Mouse (Mus musculus): ENCODE results near the gene Arhgap22. TPM values are rescaled to one million over a fixed set of nuclear protein-coding genes. Genes with fewer than 3 reads are reported as not detected.

The Arhgap22 gene
- total RNA-seq, 2 experiments from 2014 or later: 0.35 to 1.4 TPM

- no peak for ATAC-seq (replicated peaks; ENCODE audit: poor library complexity)
These were observed 51.0 kb downstream of the Arhgap22 start for GRCm38 (mm10) chr14:33264795-33265194.

- ATAC-seq (replicated peaks; ENCODE audit: poor library complexity): 0 out of 2 replicates have a peak, but pooled peaks have one; percentile 64
These were observed 62.4 kb downstream of the Arhgap22 start for GRCm38 (mm10) chr14:33276240-33276639.

GRCm38 (mm10) chr14:33278374-33278773, 64.5 kb downstream of the Arhgap22 start:
- ATAC-seq (replicated peaks; ENCODE audit: poor library complexity): no peak

- no peak for ATAC-seq (replicated peaks; ENCODE audit: poor library complexity)
These were observed 67.1 kb downstream of the Arhgap22 start for GRCm38 (mm10) chr14:33280921-33281320.

GRCm38 (mm10) chr14:33282447-33282846, 68.6 kb downstream of the Arhgap22 start:
- ATAC-seq (replicated peaks; ENCODE audit: poor library complexity): no peak

- no peak for ATAC-seq (replicated peaks; ENCODE audit: poor library complexity)
These were observed 74.1 kb downstream of the Arhgap22 start for GRCm38 (mm10) chr14:33287920-33288319.

- ATAC-seq (replicated peaks; ENCODE audit: poor library complexity): no peak
These were observed 76.2 kb downstream of the Arhgap22 start for GRCm38 (mm10) chr14:33290038-33290437.

- ATAC-seq (replicated peaks; ENCODE audit: poor library complexity): peak; percentile 71
These were observed 80.7 kb downstream of the Arhgap22 start for GRCm38 (mm10) chr14:33294488-33294887.

GRCm38 (mm10) chr14:33296698-33297341, 83.0 kb downstream of the Arhgap22 start:
- no peak for ATAC-seq (replicated peaks; ENCODE audit: poor library complexity)

- no peak for ATAC-seq (replicated peaks; ENCODE audit: poor library complexity)
These were observed 86.8 kb downstream of the Arhgap22 start for GRCm38 (mm10) chr14:33300591-33300990.

GRCm38 (mm10) chr14:33303348-33303819, 89.6 kb downstream of the Arhgap22 start:
- peak; percentile 94 for ATAC-seq (replicated peaks; ENCODE audit: poor library complexity)

- ATAC-seq (replicated peaks; ENCODE audit: poor library complexity): no peak
These were observed 91.9 kb downstream of the Arhgap22 start for GRCm38 (mm10) chr14:33305645-33306281.

GRCm38 (mm10) chr14:33310719-33311118, 96.9 kb downstream of the Arhgap22 start:
- ATAC-seq (replicated peaks; ENCODE audit: poor library complexity): no peak

- ATAC-seq (replicated peaks; ENCODE audit: poor library complexity): no peak
These were observed 98.5 kb downstream of the Arhgap22 start for GRCm38 (mm10) chr14:33312309-33312708.

- ATAC-seq (replicated peaks; ENCODE audit: poor library complexity): peak; percentile 85
These were observed 99.8 kb downstream of the Arhgap22 start for GRCm38 (mm10) chr14:33313624-33314023.

GRCm38 (mm10) chr14:33314160-33314559, 100.3 kb downstream of the Arhgap22 start:
- no peak for ATAC-seq (replicated peaks; ENCODE audit: poor library complexity)

- ATAC-seq (replicated peaks; ENCODE audit: poor library complexity): no peak
These were observed 101.3 kb downstream of the Arhgap22 start for GRCm38 (mm10) chr14:33315111-33315510.

GRCm38 (mm10) chr14:33315771-33316170, 101.9 kb downstream of the Arhgap22 start:
- ATAC-seq (replicated peaks; ENCODE audit: poor library complexity): 0 out of 2 replicates have a peak, but pooled peaks have one; percentile 21

GRCm38 (mm10) chr14:33317946-33318345, 104.1 kb downstream of the Arhgap22 start:
- no peak for ATAC-seq (replicated peaks; ENCODE audit: poor library complexity)

GRCm38 (mm10) chr14:33319541-33320521, 106.0 kb downstream of the Arhgap22 start:
- peak; percentile 60 for ATAC-seq (replicated peaks; ENCODE audit: poor library complexity)

GRCm38 (mm10) chr14:33320856-33321255, 107.0 kb downstream of the Arhgap22 start:
- no peak for ATAC-seq (replicated peaks; ENCODE audit: poor library complexity)

Measured in megakaryocyte progenitor cell, adult 5-6 weeks (primary cell).